Mouse (Mus musculus) cerebellum, adult 11 months (tissue): ENCODE measurements around the gene Dlg2.

Experiments
- DNase-seq: peaks from one replicate; pipeline ENCODE4 v3.0.0; 2022

The Dlg2 gene

DNA sequence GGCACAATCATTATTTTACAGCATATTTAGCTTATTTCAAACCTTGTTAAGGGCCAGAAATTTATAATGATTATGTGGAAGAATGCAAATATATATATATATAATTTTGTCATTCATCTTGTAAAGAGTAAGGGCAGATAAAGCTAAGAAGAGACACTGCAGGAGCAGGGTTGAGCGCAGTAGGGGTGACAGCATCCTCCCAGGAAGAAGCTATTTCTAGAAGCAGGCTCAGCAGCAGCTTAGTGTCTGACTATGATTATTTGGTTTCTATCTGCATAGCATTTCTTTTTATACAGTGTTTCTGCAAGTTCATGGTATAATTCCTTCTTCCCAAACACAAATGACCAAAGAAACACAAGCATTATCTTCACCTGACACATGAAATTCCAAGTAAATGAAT, 1479.1 kb downstream of the Dlg2 start:
- no peak for DNase-seq

DNA sequence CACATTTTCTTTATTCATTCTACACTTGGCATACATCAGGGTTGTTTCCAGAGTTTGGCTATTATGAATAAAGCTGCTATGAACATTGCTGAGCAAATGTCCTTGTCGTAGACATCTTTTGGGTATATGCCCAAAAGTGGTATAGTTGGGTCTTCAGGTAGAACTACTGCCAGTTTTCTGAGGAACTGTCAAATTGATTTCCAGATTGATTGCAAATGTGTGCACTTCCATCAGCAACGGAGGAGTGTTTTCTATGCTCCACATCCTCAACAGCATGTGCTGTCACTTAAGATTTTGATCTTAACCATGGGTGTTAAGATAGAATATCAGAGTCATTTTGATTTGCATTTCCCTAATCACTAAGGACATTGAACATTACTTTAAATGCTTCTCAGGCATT, 1486.5 kb downstream of the Dlg2 start:
- no peak for DNase-seq

DNA sequence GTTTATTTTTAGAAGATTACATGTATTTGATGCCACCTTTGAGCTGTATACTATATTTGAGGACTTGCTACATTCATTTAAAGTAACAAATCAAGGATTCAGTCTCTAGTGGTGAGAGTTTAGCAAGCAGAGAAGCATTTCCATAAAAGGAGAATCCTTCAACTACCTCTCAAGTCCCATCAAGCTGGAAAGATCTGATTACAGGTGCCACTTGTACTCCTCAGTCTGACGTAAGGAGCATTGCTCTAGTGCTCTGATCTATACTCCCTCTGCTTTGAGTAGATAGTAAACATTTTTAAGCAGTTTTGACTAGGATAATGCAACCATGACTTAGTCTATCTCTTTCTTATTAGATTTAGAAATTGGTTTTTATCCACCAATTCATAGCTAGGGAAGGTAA, 1496.5 kb downstream of the Dlg2 start:
- no peak for DNase-seq

DNA sequence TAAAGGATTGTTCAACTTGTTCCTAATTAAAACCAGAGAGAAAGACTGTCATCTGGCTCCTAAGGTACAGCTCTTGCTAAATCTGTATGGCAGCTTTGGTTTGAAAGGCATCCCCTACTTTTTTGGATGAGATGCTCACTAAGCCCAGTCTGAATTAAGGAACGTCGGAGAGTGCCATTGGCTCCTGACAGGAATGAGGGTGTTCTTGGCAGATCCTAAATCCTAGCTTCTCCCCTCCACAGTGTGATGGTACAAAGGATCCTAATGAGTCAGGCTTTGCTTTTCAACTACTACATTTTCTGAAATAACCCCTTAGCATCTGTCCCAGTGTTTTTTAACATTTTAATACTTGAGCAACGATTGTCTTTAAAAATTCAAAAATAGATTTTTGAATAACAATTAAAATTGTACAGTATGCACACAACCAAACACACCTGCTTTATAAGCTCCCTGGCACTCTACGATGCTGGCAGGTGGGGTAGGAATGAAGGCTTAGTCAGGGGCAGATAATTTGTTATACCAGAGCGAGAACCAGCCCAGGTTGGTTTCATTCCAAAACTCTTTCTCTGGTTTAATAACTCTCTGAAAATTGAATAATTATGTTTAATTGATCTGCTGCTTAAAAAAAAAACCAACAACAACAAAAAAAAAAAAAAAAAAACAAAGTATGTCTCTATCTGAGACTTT, 1527.4 kb downstream of the Dlg2 start:
- DNase-seq: no peak

DNA sequence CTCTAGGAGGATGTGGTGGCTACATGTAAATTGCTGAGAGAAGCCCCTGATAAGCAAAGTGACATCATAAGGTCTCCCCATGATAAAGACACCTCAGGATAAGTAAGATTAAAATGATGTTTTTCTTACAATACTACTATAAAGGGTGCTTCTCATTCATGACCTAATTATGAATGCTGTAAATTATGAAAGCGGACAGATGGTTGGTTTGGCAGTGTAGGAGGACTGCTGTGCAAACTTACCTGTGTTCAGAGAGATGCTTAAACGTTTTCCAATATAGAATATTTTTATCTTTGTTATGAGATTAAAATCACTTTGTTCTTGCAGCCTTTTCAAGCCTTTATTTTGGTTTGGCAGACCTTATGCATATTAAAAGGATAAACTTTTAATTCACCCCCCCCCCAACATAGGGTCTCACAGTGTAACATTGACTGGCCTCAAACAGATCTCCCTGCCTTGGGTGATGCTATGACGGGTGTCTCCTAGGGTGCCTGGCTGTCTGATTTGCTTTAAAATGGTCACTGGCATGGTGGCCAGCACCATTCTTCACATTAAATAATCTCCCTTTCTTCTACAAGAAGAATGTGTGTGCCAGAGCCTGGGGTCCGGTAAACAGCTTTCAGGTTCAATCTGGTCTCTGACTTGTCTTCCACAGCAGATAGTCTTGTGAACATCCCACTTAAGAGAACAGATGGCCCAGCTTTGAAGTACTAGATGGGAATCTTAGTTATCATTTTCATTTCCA, 1529.4 kb downstream of the Dlg2 start:
- DNase-seq: no peak

DNA sequence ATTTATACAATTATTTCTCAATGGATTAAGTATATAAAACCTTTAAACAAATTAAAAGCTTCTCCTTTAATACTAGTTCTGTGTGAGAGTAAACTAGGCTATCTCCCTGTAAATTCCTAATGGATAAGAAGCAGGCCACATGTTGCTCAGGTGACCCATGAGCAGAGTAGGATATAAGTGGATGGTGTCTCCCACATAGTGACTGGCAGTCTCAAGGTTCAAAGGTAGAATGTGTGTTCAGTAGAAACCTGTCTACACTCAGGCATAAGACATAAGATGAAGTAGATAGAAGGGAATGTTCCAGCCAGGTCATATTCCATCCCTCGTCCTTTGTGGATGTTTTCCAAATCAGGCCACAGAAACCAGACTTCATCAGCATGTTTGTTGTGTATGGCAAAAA, 1532.2 kb downstream of the Dlg2 start:
- no peak for DNase-seq

DNA sequence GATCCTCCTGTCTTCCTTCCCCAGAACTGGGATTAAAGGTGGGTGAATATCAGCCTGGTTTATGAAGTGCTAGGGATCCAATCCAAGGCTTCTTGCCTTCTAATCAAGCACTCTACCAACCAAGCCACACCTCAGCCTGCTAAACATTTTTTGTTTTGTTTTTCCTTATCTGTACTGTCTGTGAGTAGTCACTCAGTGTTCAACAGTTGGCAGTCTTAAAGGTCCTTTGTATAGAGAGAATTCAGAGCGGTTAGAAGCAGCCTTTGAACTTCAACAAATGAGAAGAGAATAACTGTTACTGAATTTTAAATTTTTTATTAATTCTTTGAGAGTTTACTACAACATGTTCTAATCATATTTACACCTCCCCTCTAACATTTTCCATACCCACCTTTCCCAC, 1548.5 kb downstream of the Dlg2 start:
- DNase-seq: no peak

DNA sequence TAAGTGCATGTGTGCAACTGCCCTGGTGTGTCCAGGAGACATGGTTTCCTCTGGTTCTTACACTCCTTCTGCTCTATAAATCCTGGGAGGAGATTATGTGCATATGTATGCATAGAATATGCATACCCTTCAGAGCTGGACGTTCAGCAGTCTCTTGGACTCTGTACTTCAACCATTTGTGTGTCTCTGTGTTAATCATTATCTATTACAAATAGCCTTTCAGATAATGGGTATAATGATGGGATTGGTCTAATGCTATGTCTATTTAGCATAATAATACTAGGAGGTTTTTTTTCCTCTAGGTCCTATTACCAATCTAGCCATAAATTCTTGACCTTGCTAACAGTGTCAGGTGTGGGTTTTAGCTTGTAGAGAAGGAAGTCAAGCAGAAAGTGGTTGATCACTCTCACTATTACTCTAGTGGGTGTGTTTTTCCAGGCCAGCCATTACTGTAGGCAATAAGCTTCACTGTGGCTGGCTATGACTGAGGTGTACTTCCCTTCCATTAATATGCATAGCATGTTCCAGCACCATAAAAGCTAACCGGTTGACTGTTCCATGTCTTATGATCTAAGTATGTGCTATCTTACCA, 1549.1 kb downstream of the Dlg2 start:
- DNase-seq: no peak

DNA sequence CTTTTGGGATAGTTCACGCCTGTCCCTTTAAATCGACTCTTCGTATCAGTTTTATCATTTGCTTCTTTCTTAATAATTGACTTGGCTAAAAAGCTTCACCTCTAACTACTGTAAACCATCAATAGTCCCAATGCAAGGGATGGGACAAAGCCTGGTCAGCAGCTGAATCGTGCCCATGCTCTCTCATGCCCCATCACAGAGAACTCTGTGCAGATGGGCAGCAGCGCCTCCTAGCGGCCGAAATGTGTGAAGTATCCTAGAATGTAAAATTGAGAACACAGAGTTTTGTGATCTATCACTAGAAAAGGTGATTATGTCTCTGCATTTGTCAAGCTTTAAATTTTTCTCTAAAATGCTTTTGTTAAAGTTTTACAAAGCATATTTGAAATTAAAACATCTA, 1550.6 kb downstream of the Dlg2 start:
- DNase-seq: peak; percentile 47

DNA sequence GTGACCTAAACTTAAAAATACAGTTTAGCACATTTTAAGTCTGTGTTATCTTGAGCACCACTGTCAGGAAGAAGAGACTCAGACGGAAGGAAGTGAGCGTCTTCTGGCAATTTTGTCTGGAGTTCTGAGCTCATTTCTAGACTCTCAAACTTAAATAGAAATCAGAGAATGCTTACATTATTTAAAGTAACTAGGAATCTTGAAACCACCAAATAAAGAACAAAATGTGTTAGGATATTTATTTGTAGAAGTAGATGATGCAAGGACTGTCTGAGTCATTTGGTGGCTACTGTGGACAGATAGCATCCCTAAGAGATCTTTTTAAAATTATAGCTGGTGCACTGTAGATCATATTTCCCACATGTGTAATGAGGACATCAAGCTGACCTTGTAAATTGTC, 1557.8 kb downstream of the Dlg2 start:
- no peak for DNase-seq

DNA sequence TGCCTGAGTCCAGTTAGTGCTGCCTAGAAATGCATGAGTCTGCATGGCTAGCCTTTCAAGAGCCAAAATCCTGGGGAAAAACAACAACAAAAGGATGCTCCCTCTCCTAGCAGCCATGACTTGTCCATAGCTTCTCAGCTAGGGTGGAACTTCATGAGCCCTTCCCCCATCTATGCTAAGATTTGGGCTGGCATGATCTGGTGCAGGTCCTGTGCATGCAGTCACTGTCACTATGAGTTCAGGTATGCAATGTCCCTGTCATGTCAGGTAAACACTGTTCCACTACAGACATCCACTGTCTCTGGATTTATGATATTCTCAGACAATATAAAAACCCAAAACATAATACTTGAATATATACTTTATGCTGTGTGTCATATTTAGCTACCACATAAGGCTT, 1563.7 kb downstream of the Dlg2 start:
- no peak for DNase-seq

DNA sequence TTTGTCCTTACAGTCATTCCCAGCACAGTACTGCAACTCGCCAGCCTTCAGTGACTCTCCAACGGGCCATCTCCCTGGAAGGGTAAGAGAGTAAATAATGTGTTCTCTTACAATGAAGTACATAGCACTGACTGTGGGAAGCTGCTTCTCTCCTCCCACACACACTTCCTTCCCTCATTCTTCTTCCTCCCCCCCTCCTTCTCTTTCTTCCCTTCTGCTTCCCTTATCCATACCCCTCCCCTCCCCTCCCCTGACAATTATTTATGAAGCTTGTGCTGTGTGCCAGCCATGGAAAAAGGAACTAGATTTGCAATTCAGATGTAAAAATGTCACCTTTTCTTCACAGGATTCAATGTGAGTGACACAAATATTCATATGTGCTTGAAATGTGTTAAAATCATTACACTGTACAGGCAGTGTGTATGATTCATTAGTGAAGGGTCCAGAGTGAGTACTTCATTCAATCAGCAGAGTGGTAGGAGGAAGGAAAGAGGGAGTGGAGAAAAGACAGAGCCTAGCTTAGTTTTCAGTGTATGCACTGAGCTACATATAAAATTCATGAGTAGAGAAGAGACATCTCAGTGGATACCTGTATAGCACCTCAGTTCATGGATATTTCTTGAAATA, 1564.4 kb downstream of the Dlg2 start:
- DNase-seq: no peak

DNA sequence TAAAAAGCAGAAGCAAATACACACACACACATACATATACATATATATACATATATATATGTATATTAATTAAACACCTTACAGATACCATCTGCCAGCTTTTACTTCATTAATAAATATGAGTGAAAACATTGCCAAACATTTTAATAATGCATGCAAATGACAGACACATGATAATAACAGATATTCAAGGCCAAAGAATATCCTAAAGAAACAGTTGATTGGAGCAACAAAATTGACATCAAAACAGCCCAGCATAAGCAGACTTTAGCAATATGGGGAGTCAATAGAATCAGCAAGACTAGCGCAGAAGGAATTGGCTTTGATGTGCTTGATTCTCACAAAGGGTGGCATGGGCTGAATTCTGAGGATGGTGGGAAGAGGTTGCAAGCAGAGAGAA, 1568.5 kb downstream of the Dlg2 start:
- no peak for DNase-seq

DNA sequence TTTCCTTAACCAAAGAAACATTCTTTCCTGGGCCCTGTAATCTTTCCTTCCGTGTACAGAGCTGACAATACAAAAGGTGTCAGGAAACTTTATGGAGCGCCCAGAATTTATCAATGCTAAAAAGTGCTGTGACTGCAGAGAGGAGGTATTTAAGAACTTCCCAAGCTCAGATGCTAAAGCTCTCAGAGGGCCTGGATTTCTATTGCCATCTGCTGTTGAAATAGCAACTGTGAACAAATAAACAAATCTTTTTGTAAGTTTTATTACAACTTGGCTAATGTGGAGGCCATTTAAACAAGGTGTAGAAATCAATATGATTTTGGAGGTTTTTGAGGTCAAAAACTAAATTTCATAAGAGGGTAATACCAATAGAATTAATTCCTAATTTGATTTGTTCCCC, 1570.8 kb downstream of the Dlg2 start:
- DNase-seq: no peak

DNA sequence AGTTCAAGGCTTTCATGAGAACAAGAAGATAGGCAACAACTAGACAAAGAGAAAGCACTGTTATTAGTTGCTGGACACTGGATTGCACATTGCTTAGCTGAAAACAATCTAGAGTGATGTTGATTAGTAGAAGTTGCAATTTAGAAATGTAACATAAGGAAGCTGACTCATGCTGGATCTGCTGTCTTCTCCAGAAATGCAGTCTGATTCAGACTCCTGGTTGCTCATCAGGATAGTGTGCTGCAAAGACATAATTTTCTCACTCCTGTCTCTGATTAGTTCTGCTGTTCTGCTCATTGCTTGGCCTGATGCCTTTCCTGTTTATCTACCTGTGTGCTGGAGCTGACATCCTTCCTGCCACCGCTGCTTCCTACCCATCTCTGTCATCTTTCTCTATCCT, 1572.4 kb downstream of the Dlg2 start:
- DNase-seq: no peak

DNA sequence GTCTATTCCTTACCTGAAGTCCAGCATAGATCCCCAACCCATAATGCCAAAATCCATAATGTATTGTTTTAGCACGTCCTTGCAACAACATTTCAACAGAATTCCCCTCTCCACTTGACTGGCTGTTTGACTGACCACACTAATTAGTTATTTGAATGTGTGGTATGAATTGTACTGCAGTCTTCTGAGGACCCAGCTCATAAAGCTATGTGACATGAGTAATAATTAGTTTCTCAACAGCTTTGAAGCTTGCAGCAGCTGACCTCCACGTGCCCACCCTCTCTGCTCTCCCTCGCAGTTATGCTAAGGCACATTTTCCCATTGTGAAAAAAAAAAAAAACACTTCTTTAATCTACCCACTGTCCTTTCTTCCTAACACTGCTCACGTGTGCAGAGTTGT, 1590.4 kb downstream of the Dlg2 start:
- DNase-seq: no peak

DNA sequence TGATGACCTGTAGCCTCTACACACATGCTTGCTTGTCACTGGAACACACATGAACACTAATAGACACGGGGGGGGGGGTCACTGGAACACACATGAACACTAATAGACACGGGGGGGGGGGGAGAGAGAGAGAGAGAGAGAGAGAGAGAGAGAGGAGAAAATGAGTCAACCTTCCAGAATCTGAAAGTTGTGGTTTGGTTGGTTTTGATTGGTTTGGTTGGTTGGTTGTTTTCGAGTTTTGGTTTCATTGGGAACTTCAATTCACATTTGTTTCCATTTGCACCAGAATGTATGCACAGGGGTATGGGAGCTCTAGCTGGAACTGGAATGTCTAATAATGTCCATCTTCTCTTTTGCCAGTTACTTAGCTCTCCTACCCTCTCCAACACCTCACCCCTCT, 1611.0 kb downstream of the Dlg2 start:
- DNase-seq: no peak

DNA sequence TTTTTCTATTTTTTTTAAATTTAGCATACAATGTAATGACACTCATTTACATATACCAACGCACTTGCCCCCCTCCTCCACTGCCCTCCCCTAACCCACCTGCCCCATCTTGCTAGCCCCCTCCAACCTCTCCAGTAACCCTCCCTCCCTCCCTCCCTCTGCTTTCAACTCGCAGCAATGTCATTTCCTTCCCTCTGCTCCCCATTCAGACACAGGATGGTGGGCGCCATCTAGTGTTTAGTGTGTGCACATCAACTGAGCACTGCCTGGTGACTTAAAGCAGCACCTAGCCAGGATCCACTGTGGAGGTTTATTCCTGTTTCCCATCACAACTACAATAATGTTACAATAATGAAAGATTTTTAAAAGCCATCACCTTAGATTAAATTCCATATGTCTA, 1617.4 kb downstream of the Dlg2 start:
- peak; percentile 51 for DNase-seq

DNA sequence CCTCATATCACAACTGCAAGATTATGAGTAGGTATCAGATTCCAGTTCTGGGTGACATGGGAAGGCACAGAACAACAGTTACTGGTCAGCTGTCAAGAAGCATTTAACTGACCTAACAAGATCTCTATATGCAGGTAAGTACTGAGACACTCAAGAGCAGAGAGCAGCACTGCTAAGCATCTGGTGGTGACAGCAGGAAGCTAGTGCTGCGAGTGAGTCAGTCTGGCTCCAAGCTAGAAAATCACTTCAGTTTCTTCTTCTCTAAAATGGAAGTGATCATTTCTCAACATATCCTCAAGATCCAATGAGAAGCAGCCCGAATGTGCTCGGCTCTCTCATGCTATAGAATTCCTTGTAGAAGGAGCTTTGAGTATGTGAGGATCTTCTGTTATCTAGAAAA, 1618.7 kb downstream of the Dlg2 start:
- DNase-seq: no peak

DNA sequence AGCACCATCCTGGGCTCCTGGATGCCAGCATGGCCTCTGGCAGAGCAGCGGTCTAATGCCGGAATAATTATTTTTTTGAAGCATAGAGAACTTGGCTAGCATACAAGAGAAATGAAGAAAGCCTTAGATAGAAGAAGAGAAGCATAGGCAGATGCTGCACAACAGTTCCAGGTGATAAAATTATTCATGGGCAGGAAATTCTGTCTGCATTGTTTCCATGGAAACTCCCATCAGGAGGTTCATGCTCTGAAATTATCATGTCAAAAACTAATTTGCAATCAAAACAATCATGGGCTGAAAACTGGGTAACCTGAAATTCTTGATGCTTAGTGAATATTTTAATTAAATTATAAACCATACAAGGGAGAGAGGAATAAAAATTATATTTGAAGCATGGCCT, 1624.4 kb downstream of the Dlg2 start:
- DNase-seq: no peak

DNA sequence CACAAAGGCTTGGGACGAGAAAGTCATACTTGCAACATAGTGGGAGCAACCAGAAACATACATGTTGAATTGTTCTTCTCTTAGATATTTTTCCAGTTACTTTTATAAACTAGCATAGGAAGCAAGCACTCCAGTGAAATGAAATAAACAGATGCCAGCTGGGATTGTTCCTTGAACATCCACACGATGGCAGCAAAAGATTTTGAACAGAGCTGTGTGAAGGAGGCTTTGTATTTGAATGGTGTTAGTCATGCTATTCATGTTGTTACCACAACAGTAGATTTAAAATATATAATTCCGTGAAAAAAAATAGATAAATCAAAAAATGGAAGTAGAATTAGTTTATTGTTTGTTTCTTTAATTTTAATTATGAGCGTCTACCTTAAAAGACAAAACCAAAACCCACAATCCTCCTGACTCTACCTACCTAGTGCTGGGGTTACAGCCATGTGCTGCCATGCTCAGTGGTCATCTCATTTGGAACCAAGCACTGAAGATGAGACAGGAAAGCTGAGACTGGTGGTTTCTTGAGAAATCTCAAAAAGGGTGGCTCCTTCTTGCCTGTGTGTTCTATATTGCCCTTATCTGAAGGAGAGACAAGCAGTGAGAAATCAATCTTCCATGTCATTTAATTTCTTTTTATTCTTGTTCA, 1626.5 kb downstream of the Dlg2 start:
- DNase-seq: peak; percentile 44

DNA sequence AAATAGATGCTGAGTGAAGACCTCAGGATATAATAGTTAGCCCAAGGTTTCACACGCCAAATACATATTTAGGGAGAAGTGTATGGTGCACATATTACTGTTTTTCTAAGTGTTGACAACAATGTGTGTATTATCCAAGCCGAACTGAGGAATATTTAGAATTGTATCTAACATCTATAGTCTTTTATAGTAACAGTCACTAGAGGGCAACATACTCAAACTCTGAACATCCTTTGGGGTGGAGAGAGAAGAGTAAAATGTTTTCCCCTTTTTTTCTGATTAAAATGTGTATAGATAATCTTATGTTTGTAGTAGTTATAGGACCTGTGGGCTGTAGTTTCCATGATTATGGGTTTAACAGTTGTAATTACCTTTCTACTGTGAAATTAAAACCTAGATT, 1629.0 kb downstream of the Dlg2 start:
- DNase-seq: no peak

DNA sequence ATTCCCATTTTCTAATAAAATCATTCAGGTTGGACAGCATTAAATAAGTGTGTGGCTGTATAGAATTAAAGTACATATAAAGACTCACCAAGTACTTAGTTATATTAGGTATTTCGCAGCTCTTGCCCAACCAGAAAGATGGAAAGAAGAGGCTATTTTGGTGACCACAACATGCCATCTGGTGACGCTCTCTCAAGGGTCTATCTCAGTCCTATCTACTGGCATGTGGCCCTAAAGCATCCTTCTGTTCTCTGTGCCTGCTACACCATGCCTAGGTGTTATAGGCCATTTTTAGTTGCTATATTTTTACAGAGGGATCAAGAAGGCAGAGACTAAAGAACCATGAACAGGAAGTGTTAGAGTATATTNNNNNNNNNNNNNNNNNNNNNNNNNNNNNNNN, 1629.5 kb downstream of the Dlg2 start:
- peak; percentile 11 for DNase-seq

DNA sequence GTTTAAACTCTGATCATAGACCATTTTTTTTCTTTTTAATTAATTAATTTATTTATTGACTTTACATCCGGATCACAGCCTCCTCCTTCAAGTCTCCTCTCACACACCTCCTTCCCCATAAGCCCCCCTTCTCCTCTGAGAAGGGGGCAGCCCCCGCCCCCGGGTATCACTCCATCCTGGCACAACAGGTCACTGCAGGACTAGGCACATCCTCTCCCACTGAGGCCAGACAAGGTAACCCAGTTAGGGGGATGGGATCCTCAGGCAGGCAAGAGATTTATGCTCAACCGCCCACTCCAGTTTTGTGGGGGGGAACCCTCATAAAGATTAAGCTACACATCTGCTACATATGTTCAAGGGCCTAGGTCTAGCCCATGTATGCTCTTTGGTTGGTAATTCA, 1636.6 kb downstream of the Dlg2 start:
- no peak for DNase-seq
